Mouse (Mus musculus) C2C12 (cell line): ENCODE measurements at regions not wholly inside any gene's neighbourhood (a gene's known extent, or its start where the extent isn't known, plus 50 kb on each side); places are given as distances from the start of the nearest gene placed in this dataset.

Experiments used
- CTCF ChIP-seq: IDR thresholded peaks from one replicate; pipeline ENCODE4 v1.5.1; 2011; ENCODE audit not compliant: control insufficient read depth, insufficient read depth, insufficient read length
- MAX ChIP-seq: IDR thresholded peaks from one replicate; pipeline ENCODE4 v1.6.1; 2011; ENCODE audit warnings: mild to moderate bottlenecking, control low read depth
- MYOD1 ChIP-seq: IDR thresholded peaks from one replicate; pipeline ENCODE4 v1.6.1; 2011; ENCODE audit warnings: low read depth; ENCODE audit not compliant: control insufficient read depth, insufficient read length
- USF1 ChIP-seq: IDR thresholded peaks from one replicate; pipeline ENCODE4 v1.6.1; 2011; ENCODE audit warnings: low read depth, mild to moderate bottlenecking, control low read depth, moderate library complexity

- no peak for TF ChIP-seq CTCF
- TF ChIP-seq USF1 = no peak
- no peak for TF ChIP-seq MYOD1
- TF ChIP-seq MAX = no peak
Measured at GRCm38 (mm10) chr11:22453161-22453560, 58.7 kb upstream of the Tmem17 start.
